Mouse (Mus musculus) spleen, postnatal 10 days (tissue): Measurements from ENCODE around the gene Zfp428.
A peak's percentile ranks its signal among the peaks of the same experiment; 100 is the strongest.
"Not testable (repeated sequence)": the region's sequence is repeated elsewhere in the genome, so short reads cannot be mapped to it uniquely, and the experiment has no call there.

Experiments used
- DNase-seq, 2 experiments: peaks; one replicate each; pipeline ENCODE4 v3.0.0; 2021 to 2022; ENCODE audit warnings: low spot score in 2 of 2

Zfp428 gene

DNA sequence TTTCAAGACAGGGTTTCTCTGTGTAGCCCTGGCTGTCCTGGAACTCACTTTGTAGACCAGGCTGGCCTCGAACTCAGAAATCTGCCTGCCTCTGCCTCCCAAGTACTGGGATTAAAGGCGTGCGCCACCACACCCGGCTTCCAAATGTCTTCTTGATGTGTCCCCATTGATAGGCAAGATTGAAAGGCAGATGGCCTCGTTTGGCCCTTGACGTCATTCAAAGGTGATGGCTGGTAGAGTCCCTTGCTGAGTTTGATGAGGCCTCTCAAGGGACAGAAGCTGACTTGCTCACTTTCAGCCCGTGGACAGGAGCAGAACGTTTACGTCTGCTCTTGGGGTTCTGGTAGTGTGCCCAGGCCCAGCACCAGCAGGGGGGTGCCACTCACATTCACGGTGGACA is 13.2 kb downstream of the Zfp428 start:
- not testable (repeated sequence) for DNase-seq

DNA sequence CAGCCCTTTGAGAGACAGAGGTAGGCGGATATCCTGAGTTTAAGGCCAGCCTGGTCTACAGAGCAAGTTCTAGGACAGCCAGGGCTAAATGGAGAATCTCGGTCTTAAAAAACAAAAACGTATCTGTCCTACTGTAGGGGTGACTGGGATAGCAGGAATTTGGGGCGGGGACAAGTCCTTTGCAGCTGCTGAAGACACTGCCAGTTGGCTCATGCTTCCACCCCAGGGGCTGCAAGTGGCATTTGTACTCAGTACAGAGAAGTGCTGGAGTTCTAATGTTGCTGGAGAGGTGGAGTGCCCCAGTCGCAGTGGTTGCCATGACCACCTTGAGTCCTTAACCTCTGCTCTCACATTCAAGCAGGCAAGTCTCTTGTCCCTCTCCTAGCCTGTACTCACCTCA is 16.0 kb downstream of the Zfp428 start:
- no peak for DNase-seq

DNA sequence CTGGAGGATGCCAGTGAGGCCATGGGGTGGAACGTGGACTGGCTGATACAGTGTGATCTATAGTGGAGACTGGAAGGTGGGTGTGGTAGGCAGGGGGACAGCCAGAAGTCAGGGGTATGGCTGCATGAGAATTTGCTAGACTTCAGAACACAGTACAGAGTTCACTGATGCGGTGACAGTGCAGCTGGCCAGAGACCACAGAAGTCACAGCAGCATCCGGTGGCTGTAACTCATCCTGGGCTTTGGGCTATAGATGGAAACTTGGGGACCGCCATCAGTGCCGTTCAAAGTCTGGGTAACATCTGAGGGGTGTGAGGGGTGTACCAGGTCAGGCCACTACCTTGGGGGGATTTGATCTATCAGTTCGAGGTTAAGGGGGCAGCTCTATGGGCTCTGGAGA is 16.9 kb downstream of the Zfp428 start:
- DNase-seq = no peak

DNA sequence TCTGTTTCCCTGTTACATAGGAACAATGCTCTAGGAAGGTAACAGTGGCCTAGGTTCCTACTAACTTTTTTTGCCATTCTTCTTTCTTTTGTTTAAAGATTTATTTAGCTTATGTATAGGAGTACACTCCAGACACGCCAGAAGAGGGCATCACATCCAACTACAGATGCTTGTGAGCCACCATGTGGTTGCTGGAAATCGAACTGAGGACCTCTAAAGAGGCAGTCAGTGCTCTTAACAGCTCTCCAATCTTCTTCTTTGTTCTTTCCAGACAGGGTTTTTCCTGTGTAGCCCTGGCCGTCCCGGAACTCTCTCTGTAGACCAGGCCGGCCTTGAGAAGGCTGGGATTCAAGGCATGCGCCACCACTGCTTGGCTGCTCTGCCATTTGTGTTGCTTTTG is 18.2 kb downstream of the Zfp428 start:
- no peak for DNase-seq

DNA sequence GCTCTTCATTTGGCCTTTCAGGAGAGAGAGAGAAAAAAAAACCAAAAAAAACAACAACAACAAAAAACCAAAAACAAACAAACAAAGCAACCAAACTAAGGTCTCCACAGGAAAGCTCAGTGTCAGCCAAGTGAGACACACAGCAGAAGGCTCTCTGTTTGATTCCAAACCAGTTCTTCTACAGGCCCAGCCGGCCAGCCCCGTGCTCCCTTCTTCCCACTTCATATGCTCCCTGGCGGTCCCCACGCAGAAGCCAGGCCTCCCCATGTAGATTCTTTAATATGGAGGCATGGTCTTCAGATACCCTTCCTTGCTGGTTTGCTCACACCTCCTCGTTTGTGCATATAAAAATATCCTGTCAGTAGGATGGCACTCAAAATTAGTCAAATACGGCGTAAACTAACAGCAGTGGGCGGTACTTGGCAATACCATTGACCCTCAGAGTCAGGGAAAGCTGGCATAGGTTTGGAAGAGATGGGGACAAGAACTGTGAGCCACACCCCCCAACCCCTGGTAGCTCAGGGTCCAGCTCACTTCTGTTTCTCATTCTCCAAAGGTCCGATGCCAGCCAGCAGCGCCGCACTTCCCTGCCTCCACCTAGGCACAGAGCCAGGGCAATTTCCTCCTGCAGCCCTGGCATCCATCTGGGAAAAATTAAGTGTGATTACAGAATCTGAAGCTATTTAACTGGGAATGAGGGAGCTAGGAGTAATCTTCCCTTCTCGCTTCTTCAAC is 19.0 kb downstream of the Zfp428 start:
- no peak for DNase-seq

DNA sequence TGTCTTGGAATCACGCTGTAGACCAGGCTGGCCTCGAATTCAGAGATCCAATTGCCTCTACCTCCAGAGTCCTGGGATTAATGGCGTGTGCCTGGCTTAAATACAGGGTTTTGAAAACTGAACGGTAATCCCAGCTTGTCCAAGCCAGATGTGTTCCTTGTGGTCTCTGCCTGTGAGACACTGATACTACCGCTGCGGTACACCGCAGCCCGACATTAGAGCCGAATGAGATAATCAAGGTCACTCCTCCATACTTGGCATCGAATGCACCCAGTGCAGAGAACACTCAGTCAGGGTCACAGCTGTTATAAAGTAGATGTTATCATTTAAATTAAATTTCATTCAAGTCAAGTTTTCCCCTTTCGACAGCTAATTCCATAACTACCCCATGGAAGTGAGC is 22.1 kb downstream of the Zfp428 start:
- no peak for DNase-seq

DNA sequence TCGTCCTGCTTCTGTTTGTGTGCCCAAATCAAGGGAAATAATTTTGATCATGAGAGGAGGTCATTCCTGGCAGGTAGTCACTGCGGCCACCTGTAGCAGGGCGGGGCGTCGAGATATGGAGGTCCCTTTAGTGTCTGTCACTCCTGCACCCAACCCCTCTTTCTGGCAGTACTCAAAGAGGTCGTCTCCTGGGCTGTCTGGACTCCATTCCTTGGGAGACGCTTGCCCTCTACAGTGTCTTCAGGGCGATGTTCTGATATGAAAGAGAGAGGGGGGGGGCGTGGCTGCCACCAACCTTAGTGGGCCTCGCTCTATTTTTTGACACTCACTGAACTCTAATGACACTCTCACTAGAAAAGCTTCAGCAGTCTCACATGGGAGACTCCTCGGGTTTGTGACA is 22.8 kb downstream of the Zfp428 start:
- DNase-seq = no peak

DNA sequence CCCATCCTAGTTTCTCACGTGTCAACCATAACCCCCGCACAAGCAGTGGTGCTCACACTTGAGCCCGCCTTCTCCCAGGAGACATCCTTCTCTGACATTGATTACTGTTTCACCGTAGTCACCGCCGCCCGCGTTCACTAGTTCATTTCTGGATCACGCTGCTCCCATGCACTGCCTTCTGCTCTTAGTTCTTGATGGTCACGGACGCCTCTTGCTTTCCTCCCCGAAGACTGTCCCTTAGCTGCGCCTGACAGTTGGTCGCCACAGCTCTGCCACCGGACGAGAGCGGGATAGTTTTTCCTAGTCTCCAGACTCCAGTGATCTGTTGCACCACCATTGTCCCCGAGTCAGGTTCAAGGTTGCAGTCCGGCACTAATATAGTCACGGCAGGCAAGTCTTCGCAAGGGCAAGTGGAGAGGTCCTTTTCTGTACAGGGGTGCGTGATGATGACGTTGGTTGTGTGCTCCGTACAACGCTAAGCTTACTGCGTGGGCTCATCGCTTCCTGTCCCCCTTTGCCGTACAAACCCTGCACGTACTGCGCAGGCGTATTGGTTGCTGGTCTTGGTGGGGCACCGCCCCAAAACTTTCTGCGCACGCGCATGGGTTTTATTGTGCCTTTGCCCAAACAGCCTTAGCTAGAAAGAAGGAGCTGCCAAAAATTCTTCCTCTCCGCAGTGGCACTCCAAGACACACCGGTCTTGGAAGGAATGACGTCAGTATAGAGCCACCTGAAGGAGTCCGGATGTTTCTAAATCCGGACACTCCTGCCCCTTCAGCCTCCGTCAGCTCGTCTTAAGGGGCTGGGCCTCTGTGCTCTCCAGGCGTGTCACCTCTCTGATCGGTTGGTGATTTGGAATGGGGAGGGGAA is 23.5 kb downstream of the Zfp428 start, which contains the start of gene Irgq:
TSS of gene Irgq (plus strand) at position 628 of the 870 bp plus-strand sequence.
- peak; percentile 90 to 97 for DNase-seq

DNA sequence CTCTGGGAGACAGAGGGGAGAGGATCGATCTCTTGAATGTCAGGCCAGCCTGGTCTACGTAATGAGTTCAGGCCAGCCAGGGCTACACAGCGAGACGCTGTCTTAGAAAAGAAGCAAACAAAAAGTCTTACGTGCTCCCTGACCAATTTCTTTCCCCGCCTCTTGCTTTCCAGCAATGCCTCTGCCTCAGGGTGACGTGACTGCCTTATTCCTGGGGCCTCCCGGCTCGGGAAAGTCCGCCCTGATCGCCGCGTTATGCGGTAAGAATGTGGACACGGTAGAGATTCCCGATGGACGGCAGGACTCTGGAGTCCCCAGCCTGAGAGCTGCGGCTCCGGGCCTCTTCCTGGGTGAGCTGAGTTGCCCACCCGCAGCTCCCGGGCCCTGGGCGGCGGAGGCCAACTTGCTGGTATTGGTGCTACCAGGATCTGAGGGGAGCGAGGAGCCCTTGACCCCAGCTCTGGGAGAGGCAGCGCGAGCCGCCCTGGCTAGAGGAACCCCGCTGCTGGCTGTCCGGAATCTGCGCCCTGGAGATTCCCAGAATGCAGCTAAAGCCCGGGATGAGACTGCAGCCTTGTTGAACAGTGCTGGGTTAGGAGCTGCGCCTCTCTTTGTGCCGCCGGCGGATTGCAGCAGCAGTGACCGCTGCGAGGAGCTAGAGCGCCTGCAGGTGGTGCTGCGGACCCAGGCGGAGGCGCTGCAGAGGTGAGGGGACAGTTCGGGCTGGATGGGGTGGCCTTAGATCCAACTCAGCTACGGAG is 24.6 kb downstream of the Zfp428 start:
- peak; percentile 57 to 83 for DNase-seq

DNA sequence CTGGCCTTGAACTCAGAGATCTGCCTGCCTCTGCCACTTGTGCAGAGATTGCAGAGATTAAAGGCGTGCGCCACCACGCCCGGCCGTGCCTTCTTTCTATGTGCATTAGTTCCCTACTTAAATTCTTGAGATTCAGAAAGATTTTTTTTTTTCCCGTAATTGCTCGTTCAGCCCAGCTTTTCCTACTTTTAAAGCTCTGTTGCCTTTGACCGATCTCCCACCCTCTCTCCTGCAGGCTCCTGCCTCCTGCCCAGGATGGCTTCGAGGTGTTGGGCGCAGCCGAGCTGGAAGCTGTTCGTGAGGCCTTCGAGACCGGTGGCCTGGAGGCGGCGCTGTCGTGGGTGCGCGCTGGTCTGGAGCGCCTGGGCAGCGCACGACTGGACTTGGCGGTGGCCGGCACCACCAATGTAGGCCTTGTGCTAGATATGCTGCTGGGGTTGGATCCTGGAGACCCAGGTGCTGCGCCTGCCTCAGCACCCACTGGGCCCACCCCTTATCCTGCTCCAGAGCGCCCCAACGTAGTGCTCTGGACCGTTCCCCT is 26.3 kb downstream of the Zfp428 start:
- DNase-seq = no peak

DNA sequence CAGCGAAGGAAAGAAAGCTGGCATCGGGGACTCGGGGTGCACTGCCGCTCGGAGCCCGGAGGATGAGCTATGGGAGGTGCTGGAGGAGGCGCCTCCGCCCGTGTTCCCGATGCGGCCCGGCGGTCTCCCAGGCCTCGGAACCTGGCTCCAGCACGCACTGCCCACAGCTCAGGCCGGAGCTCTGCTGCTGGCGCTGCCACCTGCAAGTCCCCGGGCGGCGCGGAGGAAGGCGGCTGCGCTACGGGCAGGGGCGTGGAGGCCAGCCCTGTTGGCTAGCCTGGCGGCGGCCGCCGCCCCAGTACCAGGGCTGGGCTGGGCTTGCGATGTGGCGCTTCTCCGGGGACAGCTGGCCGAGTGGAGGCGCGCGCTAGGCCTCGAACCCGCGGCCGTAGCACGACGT is 27.0 kb downstream of the Zfp428 start:
- DNase-seq = no peak

DNA sequence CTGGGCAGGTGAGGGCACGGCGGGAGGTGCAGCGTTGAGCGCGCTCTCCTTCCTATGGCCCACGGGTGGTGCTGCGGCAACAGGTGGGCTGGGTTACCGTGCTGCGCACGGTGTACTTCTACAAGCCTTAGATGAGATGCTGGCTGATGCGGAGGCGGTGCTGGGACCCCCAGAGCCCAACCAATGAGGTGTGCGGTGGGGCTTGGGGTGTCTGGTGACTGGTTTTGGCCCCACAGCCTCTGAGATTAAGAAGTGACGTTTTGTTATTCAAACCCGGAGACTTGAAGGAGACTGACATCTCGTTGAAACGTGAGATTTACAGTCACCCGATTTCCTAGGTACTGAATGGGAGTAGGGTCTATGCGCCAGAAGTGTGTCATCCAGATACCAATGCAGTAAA is 27.5 kb downstream of the Zfp428 start:
- DNase-seq = no peak

DNA sequence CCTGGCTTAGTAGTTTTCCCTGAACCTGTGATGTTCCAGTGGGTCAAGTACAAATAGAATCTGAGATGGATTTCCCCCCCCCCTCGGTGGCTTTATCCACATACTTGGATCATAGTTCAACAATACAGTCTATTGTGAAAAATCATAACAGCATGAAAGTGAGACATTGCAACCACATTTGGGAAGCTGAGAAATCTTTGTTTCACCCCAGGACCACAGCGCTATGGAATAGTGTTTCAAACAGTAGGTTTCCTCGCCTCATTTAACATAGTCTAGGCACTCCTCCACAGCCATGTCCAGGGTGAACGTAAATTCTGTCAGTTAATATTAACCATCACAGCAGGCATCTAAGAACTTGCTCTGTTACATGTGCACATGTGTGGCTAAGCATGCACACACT is 30.3 kb downstream of the Zfp428 start:
- DNase-seq = no peak

DNA sequence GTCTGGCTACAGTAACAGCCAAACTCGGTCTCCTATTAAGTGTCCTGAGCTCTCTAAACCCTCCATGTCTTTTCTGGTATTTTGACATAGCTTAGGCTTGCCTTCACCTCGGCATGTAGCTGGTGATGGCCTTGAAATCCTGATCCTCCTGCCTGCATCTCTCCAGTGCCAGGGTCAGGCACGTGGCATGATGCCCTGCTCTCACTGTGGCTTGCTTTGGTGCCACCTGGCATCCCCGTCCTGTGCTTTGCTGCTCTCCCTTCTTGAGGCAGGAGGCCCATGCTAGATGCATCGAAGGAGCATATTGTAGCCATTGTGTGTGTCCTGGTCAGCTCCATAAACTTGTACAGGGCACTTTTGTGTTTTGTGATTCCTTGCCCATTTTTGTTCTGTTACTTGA is 30.8 kb downstream of the Zfp428 start:
- DNase-seq = no peak

DNA sequence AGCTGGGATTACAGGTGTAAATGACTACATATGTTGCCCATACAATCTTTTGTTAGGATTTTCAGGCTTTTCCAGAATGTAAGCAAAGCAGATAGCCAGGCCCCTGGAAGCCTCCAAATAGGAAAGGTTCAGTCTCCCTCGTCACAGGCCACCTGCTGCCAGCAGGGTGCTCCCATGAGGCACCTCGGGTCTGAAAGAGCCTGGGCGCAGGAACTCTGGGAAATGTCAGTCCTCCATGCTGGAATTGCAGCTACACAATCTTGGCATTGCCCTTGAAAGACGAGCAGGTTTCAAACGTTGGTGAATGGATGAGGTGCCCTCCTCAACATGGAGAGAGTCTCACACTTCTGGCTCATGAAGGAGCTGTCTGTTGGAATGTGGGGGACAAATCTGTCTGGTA is 31.3 kb downstream of the Zfp428 start:
- DNase-seq = no peak

DNA sequence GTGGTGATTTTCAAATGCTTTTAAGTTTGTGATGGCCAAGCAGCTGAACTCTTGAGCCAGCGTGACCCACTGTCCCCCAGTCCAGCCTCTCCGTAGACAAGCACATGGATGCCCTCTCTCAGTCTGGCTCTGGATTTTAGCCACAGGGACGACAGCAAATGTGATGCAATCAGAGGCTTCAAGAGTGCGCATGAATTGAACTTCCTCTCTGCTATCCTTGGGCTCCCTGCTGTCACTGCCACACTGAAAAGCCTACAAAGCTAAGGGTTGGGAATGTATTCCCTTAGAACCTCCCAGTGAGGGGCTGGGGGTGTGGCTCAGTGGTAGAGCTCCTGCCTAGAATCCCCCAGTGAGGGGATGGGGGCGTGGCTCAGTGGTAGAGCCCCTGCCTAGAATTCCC is 31.9 kb downstream of the Zfp428 start:
- DNase-seq = no peak

DNA sequence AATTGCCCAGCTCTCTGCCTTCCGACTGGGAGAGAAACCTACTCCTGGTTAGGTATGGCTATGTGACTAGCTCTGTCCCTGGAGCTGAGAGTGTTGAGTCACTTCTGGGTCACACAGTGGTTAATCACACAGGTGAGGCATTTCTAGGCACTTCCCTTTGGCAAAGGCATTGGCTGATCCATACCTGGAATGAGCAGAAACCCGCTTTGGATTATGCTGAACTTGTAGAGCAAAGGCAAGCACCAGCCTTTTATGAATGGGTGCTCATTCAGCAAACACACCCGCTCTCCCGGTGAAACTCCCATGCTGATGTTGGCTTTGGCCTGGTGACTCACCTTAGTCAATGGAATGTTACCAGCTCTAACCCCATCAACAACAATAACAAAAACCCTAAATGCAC is 32.9 kb downstream of the Zfp428 start:
- no peak for DNase-seq

DNA sequence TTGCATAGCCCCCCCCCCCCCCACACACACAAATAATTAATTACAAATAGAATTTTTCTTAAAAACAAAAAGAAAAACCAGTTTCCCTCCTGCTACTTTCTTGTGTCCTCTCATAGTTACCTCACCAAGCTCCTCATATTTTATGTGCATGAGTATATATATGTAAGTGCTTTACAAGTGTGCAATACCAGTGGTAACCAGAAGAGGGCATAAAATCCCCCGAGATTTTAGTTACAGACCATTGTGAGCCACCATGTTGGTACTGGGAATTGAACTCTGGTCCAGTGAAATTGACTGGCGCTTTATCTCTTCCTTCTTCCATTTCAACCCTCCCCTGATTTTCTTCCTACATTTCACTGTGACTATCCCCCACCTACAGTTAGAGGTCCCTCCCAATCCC is 37.7 kb downstream of the Zfp428 start:
- DNase-seq = no peak

DNA sequence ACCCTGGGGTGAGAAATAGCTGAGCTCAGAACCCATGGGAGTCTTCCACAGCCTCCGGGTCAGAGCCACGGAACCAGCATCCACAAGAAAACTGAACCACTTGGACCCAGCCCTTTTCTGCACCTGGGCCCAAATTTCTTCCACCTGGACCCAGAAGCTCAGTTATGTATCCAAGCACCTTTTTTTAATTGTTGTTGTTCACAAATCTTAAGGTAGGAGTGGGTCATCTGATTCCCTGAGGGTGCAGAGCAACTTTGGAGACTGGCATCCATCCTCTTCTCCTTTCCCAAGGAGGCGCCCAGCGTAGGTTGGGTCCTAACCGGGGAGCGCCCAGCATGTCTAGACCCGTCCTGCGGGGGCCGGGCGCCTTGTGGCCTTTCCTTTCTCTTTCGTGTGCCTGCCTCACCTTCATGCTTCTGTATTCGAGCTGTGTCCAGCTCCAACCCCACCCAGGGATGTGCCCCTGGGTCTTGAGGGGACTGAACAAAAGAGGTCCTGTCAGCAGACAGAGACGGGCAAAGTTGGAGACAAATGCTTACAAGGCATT is 39.3 kb downstream of the Zfp428 start, which contains the start of the genes Pinlyp and Xrcc1:
TSS of gene Pinlyp (minus strand) at position 51 of the 547 bp plus-strand sequence.
TSS of gene Xrcc1 (plus strand) at position 222 of the 547 bp plus-strand sequence.
- DNase-seq = peak in 1 of 2 experiments; percentile 45

DNA sequence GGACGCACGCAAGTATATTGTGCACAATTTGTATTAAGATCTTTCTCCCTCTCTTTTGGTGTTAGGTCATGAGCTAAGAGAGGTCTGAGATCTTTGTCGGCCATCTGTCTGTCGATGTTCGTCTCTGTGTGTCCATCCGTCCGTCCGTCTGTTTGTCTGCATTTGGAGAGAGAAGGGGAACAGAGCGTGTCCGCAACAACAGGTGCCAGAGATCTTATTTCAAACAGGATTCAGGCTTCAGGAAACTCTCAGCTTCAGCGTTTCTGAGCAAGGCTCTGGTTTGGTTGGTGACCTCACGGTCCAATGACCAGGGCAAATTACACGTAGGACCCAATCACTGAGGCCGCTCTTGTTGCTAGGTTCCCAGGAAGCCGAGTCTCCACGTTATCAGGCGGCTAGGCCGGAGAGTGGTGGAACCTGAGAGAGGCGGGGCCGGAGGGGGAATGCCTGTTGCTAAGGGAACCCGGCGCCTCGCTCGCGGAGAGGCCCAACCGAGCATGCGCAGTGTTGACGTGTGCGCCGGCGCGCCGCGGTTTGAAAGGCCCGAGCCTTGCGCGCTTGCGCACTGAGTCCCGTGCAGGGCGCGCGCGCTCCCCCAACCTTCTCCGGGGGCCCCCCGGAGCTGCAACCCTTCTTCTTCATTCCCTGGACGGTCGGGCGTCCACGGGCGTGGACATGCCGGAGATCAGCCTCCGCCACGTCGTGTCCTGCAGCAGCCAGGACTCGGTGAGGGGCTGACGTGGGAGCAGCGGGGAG is 40.0 kb downstream of the Zfp428 start:
- DNase-seq = peak; percentile 93 to 99

DNA sequence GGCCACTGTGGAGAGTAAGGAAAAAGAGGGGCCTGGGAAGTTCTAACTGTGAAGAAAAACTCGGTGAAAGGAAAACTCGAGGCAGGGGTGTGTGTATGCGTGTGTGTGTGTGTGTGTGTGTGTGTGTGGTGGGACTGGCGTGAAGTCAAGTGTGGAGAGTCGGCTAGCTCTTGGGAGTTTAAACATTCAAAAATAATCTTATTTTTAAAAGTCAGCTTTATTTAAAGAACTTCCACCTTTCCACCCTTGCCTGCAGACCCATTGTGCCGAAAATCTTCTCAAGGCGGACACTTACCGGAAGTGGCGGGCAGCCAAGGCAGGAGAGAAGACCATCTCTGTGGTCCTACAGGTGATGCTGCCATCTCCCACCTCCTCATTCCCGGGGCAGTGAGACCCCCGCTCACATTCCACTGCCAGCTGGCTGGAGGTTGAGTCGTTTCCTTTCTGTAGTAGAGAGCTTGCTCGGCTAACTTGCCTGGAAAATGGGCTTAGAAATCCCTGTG is 40.8 kb downstream of the Zfp428 start:
- no peak for DNase-seq
